Mouse (Mus musculus): ENCODE data around the gene Foxn3.

DNA sequence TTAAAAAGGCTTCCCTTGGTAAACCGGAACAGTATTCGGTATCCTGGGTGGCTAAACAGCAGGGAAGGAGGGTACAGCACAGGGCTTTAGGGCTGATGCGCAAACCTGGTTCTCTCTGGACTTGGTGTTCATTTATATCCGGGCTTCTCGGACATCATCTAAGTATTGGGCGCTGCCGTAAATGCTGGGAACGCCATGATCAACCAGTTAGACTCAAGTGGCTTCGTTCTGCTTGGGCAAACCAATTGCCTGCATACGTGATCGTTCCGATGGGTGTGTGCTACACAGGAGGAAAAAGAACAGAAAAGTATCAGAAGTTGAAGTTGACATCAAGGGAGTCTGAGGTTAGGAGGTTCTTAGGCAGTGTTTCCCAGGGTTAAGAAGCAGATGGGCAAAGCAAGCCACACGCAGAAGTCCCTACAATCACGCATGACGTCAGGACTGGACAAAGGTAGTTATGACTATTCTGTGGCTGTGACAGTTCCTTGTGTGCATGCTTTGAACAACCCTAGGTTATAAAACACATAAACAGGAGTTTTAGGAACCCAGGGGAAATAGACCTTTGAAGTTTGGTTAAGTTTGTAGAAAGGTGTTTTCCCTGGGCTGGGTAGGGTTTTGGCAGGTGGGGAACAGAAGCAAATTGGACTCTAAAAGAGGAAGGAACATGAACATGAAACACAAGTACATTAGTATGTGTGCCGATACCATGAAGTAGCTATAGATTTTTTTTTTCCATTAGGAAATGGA lies 46.9 kb upstream of the Foxn3 start:
- TF ChIP-seq POLR2A (IDR thresholded peaks at IDR 0.05; ENCODE audit: borderline replicate concordance, insufficient read depth, low read length): no peak
- no peak for TF ChIP-seq CTCF (IDR thresholded peaks at IDR 0.05; ENCODE audit: borderline replicate concordance, insufficient read depth, low read depth, low read length)

Data from cerebellum, adult 2 months (tissue).